Mouse (Mus musculus): ENCODE measurements at regions not wholly inside any gene's neighbourhood (a gene's known extent, or its start where the extent isn't known, plus 50 kb on each side); places are given as distances from the start of the nearest gene placed in this dataset.

DNA sequence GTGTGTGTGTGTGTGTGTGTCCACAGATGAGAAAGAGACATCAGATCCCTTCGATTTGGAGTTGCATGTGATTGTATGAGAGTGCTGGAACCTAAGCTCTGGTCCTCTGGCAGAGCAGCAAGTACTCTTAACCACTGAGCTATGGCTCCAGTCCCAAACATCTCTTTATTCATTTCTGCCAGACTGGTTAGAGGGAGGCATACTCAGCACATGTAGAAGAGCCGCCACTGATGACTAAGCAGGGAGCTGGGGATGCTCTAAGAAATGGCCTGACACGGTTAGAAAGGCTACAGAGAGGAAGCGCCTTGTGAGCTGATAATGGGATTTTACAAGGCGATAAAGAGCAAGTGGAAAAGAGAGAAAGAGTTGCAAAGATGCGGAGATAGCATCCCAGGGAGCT, 287.3 kb upstream of the Castor2 start:
- TF ChIP-seq CTCF (conservative IDR thresholded peaks at IDR 0.05 in 1 of 2, IDR thresholded peaks at IDR 0.05 in 1 of 2; ENCODE audit: low read depth in 2 of 2, low read length in 2 of 2) (no peak), RAD21 (IDR thresholded peaks at IDR 0.05; ENCODE audit: low read depth, low read length) (no peak), JUND (conservative IDR thresholded peaks at IDR 0.05; ENCODE audit: low read depth, low read length) (no peak), NRF1 (IDR thresholded peaks at IDR 0.05; ENCODE audit: low read depth, low read length) (no peak), E2F4 (IDR thresholded peaks at IDR 0.05; ENCODE audit: insufficient replicate concordance, low read depth, low read length) (no peak), JUN (IDR thresholded peaks at IDR 0.05; ENCODE audit: insufficient read depth, low read depth, low read length) (no peak), MAZ (IDR thresholded peaks at IDR 0.05; ENCODE audit: low read depth, low read length) (no peak), MAFK (IDR thresholded peaks at IDR 0.05; ENCODE audit: insufficient replicate concordance, low read length) (no peak), HCFC1 (IDR thresholded peaks at IDR 0.05; ENCODE audit: low read depth, low read length) (no peak), SIN3A (IDR thresholded peaks at IDR 0.05; ENCODE audit: low read length) (no peak), MAX (IDR thresholded peaks at IDR 0.05; ENCODE audit: low read length) (no peak)
- no peak for DNase-seq (ENCODE audit: extremely low read depth)

DNA sequence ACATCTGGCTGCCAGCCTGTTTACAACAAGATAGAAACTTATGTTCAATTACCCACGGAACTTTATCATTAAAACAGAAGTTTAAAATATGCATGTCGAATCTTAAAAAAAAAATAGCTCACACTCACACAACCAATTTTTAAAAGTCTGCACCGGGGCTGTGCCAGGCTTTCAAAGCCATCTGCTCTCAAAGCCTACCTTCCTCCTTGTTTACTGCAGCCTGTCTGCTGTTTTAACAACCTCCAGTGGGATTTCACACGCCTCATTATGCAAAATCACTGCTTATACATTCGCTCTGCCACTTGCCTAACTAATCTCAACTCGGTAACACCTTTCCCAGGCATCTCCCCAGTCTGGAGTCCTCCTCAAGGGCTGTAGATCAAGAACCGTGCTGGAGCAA, 292.6 kb upstream of the Castor2 start:
- in situ Hi-C loops (cut with MboI; ENCODE audit: low pct_ligation_motif_present, low pct_unique_long_range_greater_than_20kb, low sequenced_read_pairs) (no loop called here), dilution Hi-C loops (cut with MboI; ENCODE audit: extremely low pct_ligation_motif_present, extremely low pct_unique_long_range_greater_than_20kb, low sequenced_read_pairs) (no loop called here)
- Histone ChIP-seq H3K79me2 (replicated peaks; ENCODE audit: control insufficient read depth, extremely low read depth, insufficient read depth, poor library complexity, severe bottlenecking) (no peaks in the 10 kb centered on the region), H3K4me2 (ENCODE audit: insufficient read depth, low read depth, poor library complexity, severe bottlenecking) (no peak overlapping the region), H3K27ac (ENCODE audit: insufficient read depth, low read depth) (no peak overlapping the region), H3K9me3 (replicated peaks; ENCODE audit: low read length) (peaks cover 74% of the 10 kb centered on the region), H3K4me1 (ENCODE audit: control insufficient read depth in 1 of 2, insufficient read depth in 2 of 2) (no peaks in the 10 kb centered on the region), H3K27me3 (replicated peaks) (no peaks in the 10 kb centered on the region), H3K4me3 (replicated peaks in 1 of 3; ENCODE audit: low read depth in 2 of 3, low read length in 2 of 3, poor library complexity in 1 of 3) (no peak overlapping the region), H3K9ac (ENCODE audit: insufficient read depth, low read depth) (no peak overlapping the region), H3K36me3 (replicated peaks in 1 of 2; ENCODE audit: control insufficient read depth in 1 of 2, insufficient read depth in 1 of 2, low read length in 1 of 2) (no peaks in the 10 kb centered on the region)
- TF ChIP-seq ZKSCAN1 (IDR thresholded peaks at IDR 0.05; ENCODE audit: borderline replicate concordance, low read depth, low read length) (no peak), SMC3 (IDR thresholded peaks at IDR 0.05; ENCODE audit: low read depth, low read length) (no peak), TCF12 (IDR thresholded peaks at IDR 0.05; ENCODE audit: low read depth, low read length) (no peak), JUND (conservative IDR thresholded peaks at IDR 0.05; ENCODE audit: low read depth, low read length) (no peak), MAFK (IDR thresholded peaks at IDR 0.05; ENCODE audit: insufficient replicate concordance, low read length) (no peak), KAT2A (IDR thresholded peaks at IDR 0.05; ENCODE audit: insufficient replicate concordance, low read length) (no peak), JUN (IDR thresholded peaks at IDR 0.05; ENCODE audit: insufficient read depth, low read depth, low read length) (no peak), USF1 (IDR thresholded peaks at IDR 0.05; ENCODE audit: low read depth, low read length) (no peak)
- no peak for DNase-seq (ENCODE audit: extremely low read depth)

More for the DNA sequence above, 287.3 kb upstream of the Castor2 start:
- Histone ChIP-seq H3K4me3 (replicated peaks in 1 of 3; ENCODE audit: low read depth in 2 of 3, low read length in 2 of 3, poor library complexity in 1 of 3) (no peak overlapping the region), H3K9ac (ENCODE audit: insufficient read depth, low read depth) (no peak overlapping the region), H3K27me3 (replicated peaks) (no peaks in the 10 kb centered on the region), H3K27ac (ENCODE audit: insufficient read depth, low read depth) (no peak overlapping the region), H3K79me2 (replicated peaks; ENCODE audit: control insufficient read depth, extremely low read depth, insufficient read depth, poor library complexity, severe bottlenecking) (no peaks in the 10 kb centered on the region), H3K36me3 (replicated peaks in 1 of 2; ENCODE audit: control insufficient read depth in 1 of 2, insufficient read depth in 1 of 2, low read length in 1 of 2) (no peaks in the 10 kb centered on the region), H3K4me2 (ENCODE audit: insufficient read depth, low read depth, poor library complexity, severe bottlenecking) (no peak overlapping the region), H3K9me3 (replicated peaks; ENCODE audit: low read length) (peaks cover 85% of the 10 kb centered on the region), H3K4me1 (ENCODE audit: control insufficient read depth in 1 of 2, insufficient read depth in 2 of 2) (no peaks in the 10 kb centered on the region)
- in situ Hi-C loops (cut with MboI; ENCODE audit: low pct_ligation_motif_present, low pct_unique_long_range_greater_than_20kb, low sequenced_read_pairs) = no loop called here
- dilution Hi-C loops (cut with MboI; ENCODE audit: extremely low pct_ligation_motif_present, extremely low pct_unique_long_range_greater_than_20kb, low sequenced_read_pairs) = no loop called here

Measured in CH12.LX (cell line).